In the genomic region with DNA sequence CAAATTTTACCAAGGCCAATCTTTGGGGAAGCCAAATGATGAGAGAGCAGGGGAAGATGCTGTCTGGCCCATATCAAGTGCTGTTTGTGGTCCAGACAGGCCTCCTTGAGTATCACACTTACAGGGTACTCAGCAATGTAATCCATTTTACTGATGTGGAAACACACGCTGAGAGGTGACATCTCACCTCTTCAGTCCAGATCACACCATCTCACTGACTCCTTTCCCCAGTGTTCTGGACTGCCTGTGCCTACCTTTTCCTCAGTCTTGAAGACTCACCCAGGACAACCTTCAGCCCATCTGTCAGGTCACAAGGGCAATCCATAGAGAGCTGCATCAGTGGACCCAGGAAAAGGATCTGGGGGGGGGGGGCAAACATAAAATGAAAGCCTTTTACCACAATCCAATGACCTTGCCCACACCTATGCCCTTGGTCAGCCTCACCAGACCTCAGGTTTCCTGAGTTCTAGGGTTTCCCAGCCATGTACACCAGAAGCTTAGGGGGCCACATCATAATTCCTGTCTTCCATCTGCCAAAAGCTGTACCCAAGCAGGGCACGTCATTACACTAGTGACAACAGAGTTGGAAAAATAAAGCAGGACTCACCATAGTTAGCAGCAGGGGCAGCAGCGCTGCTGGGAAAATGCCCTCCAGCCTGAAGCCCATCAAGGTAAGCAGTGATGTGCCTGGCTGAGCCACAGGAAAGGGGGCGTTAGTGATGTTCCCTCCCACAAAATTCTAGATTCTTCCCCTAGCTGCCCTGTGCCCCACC, we compare ENCODE assay signal across 8 mouse cellular contexts. TPM values are rescaled to one million over a fixed set of nuclear protein-coding genes. Genes with fewer than 3 reads are reported as not detected.
DNase-seq lines count a peak whose midpoint lies in the region; ATAC-seq and TF ChIP-seq lines count a peak whose summit lies in the region.

No protein-coding gene starts in this region.

- DNase-seq in heart, postnatal 14 days: no peak
- no peak for DNase-seq in hindbrain, embryonic 14.5 days (ENCODE audit: low spot score)
- no peak for DNase-seq in midbrain, embryonic 11.5 days (ENCODE audit: low spot score, missing footprints)
- DNase-seq in urinary bladder, adult 2 months (ENCODE audit: low spot score): no peak
- DNase-seq in thymus, postnatal 0 days (ENCODE audit: low spot score): no peak
- DNase-seq in adrenal gland, postnatal 10 days: no peak

- WGBS in heart, embryonic 13.5 days: 28% methylated on average over 4 of the region's 4 CpGs
- WGBS in bone marrow, adult 2 months: 27% methylated on average over 4 of the region's 4 CpGs
- WGBS in hindbrain, embryonic 14.5 days: 35% methylated on average over 4 of the region's 4 CpGs
- WGBS in midbrain, embryonic 11.5 days: 31% methylated on average over 4 of the region's 4 CpGs

- ATAC-seq in heart, embryonic 13.5 days (ENCODE audit: extremely low read depth, insufficient number of reproducible peaks, low FRiP score, low TSS enrichment): no peak
- ATAC-seq in hindbrain, embryonic 14.5 days (ENCODE audit: low FRiP score): no peak
- no peak for ATAC-seq in midbrain, embryonic 11.5 days (ENCODE audit: low FRiP score)

- H3K27me3 ChIP-seq in heart, embryonic 13.5 days (replicated peaks): no peaks in the 10 kb centered on the region
- H3K27me3 ChIP-seq in hindbrain, embryonic 14.5 days (ENCODE audit: control insufficient read depth, insufficient read depth, low read length): no peaks in the 10 kb centered on the region
- H3K27me3 ChIP-seq in midbrain, embryonic 11.5 days (ENCODE audit: control insufficient read depth, insufficient read depth, low read length): no peaks in the 10 kb centered on the region

- H3K36me3 ChIP-seq in heart, embryonic 13.5 days: peaks cover 42% of the 10 kb centered on the region
- peaks cover 40% of the 10 kb centered on the region for H3K36me3 ChIP-seq in hindbrain, embryonic 14.5 days (replicated peaks; ENCODE audit: control insufficient read depth, insufficient read depth)
- peaks cover 11% of the 10 kb centered on the region for H3K36me3 ChIP-seq in midbrain, embryonic 11.5 days (ENCODE audit: control insufficient read depth, insufficient read depth, low read length)

- no peak; the same call in 1 of the 2 replicates for TF ChIP-seq POLR2A in bone marrow, adult 2 months (IDR thresholded peaks at IDR 0.05; ENCODE audit: borderline replicate concordance, control insufficient read depth, low read depth, low read length)

- peak overlapping the region; percentile 72 for H3K27ac ChIP-seq in heart, embryonic 13.5 days (replicated peaks)
- H3K27ac ChIP-seq in bone marrow, adult 2 months (ENCODE audit: control insufficient read depth, insufficient read depth, low read depth, low read length, poor library complexity): peak overlapping the region; percentile 36; the same call in 1 of the 2 replicates
- peak overlapping the region; percentile 89; the same call in 1 of the 2 replicates for H3K27ac ChIP-seq in hindbrain, embryonic 14.5 days
- H3K27ac ChIP-seq in midbrain, embryonic 11.5 days (ENCODE audit: low read depth, low read length): no peak overlapping the region

- TF ChIP-seq CTCF in bone marrow, adult 2 months (IDR thresholded peaks at IDR 0.05; ENCODE audit: control insufficient read depth, insufficient read depth, low read length): no peak

- intact Hi-C loops in heart, postnatal 14 days (cut with DNase I): loop anchor here (5.0 kb wide), 3 partner anchors 228 to 378 kb away; partner anchors contain the start of gene Bbs1

- peak overlapping the region; percentile 89 for H3K4me2 ChIP-seq in heart, embryonic 13.5 days
- peak overlapping the region; percentile 81 for H3K4me2 ChIP-seq in hindbrain, embryonic 14.5 days (replicated peaks)
- peak overlapping the region; percentile 84 for H3K4me2 ChIP-seq in midbrain, embryonic 11.5 days

- H3K9me3 ChIP-seq in heart, embryonic 13.5 days: no peaks in the 10 kb centered on the region
- no peaks in the 10 kb centered on the region for H3K9me3 ChIP-seq in hindbrain, embryonic 14.5 days (ENCODE audit: control insufficient read depth, low read length)
- no peaks in the 10 kb centered on the region for H3K9me3 ChIP-seq in midbrain, embryonic 11.5 days (ENCODE audit: control insufficient read depth, low read length)

- peak overlapping the region; percentile 84 for H3K4me3 ChIP-seq in heart, embryonic 13.5 days
- peak overlapping the region; percentile 96 for H3K4me3 ChIP-seq in bone marrow, adult 2 months (replicated peaks; ENCODE audit: control insufficient read depth, low read depth, low read length)
- H3K4me3 ChIP-seq in hindbrain, embryonic 14.5 days (replicated peaks; ENCODE audit: low read length): peak overlapping the region; percentile 51
- peak overlapping the region; percentile 92 for H3K4me3 ChIP-seq in midbrain, embryonic 11.5 days (ENCODE audit: low read depth, low read length)

- peak overlapping the region; percentile 97 for H3K9ac ChIP-seq in heart, embryonic 13.5 days
- H3K9ac ChIP-seq in hindbrain, embryonic 14.5 days: peak overlapping the region; percentile 84
- H3K9ac ChIP-seq in midbrain, embryonic 11.5 days (ENCODE audit: low read length): peak overlapping the region; percentile 95

- H3K4me1 ChIP-seq in heart, embryonic 13.5 days: peaks cover 31% of the 10 kb centered on the region
- peaks cover 5% of the 10 kb centered on the region for H3K4me1 ChIP-seq in bone marrow, adult 2 months (ENCODE audit: control insufficient read depth, insufficient read depth, low read length)
- peaks cover 23% of the 10 kb centered on the region for H3K4me1 ChIP-seq in hindbrain, embryonic 14.5 days (replicated peaks; ENCODE audit: control insufficient read depth, insufficient read depth, low read length)
- H3K4me1 ChIP-seq in midbrain, embryonic 11.5 days (ENCODE audit: control insufficient read depth, insufficient read depth, low read length): peaks cover 18% of the 10 kb centered on the region

RNA-seq across cellular contexts. Expression of gene Rce1, which starts 0.8 kb away (rescaled TPM):
- polyA plus RNA-seq in heart, embryonic 13.5 days (2015; fragmentation: Nextera tagmentation; extraction: Ambion mirVana): 37.7 and 41.2 TPM in 2 replicates
- 10 to 100 TPM; 10.6 to 12.4 TPM for total RNA-seq in heart, postnatal 14 days (2021)
- polyA plus RNA-seq in bone marrow, adult 2 months (2011; ENCODE audit: insufficient read depth, insufficient read length, low replicate concordance, missing spikeins): 18.8 and 26.2 TPM in 2 replicates
- polyA plus RNA-seq in hindbrain, embryonic 14.5 days (2014; fragmentation: Nextera tagmentation; extraction: Ambion mirVana): 47.0 and 53.3 TPM in 2 replicates
- polyA plus RNA-seq in midbrain, embryonic 11.5 days (2014; fragmentation: Nextera tagmentation; extraction: Ambion mirVana): 61.0 and 68.7 TPM in 2 replicates
- polyA plus RNA-seq in urinary bladder, adult 2 months (2012; rRNA removed): 40.1 and 50.6 TPM in 2 replicates
- polyA plus RNA-seq in thymus, postnatal 0 days (2015; fragmentation: Nextera tagmentation; extraction: Ambion mirVana): 51.0 and 51.9 TPM in 2 replicates
- total RNA-seq in adrenal gland, postnatal 10 days (2021): 10 to 100 TPM; 23.7 to 30.9 TPM

RNA-seq across cellular contexts. Expression of gene Lrfn4, which starts 9.1 kb away (rescaled TPM):
- polyA plus RNA-seq in heart, embryonic 13.5 days (2015; fragmentation: Nextera tagmentation; extraction: Ambion mirVana): 3.2 and 3.8 TPM in 2 replicates
- 10 to 100 TPM; 10.0 to 11.5 TPM for total RNA-seq in heart, postnatal 14 days (2021)
- 1.2 and 2.7 TPM in 2 replicates for polyA plus RNA-seq in bone marrow, adult 2 months (2011; ENCODE audit: insufficient read depth, insufficient read length, low replicate concordance, missing spikeins)
- polyA plus RNA-seq in hindbrain, embryonic 14.5 days (2014; fragmentation: Nextera tagmentation; extraction: Ambion mirVana): 17.9 and 18.9 TPM in 2 replicates
- 7.5 and 7.6 TPM in 2 replicates for polyA plus RNA-seq in midbrain, embryonic 11.5 days (2014; fragmentation: Nextera tagmentation; extraction: Ambion mirVana)
- polyA plus RNA-seq in urinary bladder, adult 2 months (2012; rRNA removed): 6.7 and 8.2 TPM in 2 replicates
- polyA plus RNA-seq in thymus, postnatal 0 days (2015; fragmentation: Nextera tagmentation; extraction: Ambion mirVana): 1.4 and 1.8 TPM in 2 replicates
- 10 to 100 TPM in 1 of 2 experiments, 1 to 10 TPM in 1; 7.3 to 10.2 TPM for total RNA-seq in adrenal gland, postnatal 10 days (2021)
